Mouse (Mus musculus): ENCODE data around the gene Gfi1b. TPM values are rescaled to one million over a fixed set of nuclear protein-coding genes. Genes with fewer than 3 reads are reported as not detected.

Gene Gfi1b
- polyA plus RNA-seq, 1 experiment from 2014 or later: 52.2 TPM

- no peaks in the 10 kb centered on the region for H3K4me1 ChIP-seq (ENCODE audit: insufficient read depth)
- peaks cover 10% of the 10 kb centered on the region for H3K36me3 ChIP-seq (replicated peaks; ENCODE audit: insufficient read depth, low read length)
- no peak overlapping the region for H3K4me3 ChIP-seq (ENCODE audit: low read depth, low read length)
- 88% methylated on average over 7 of the region's 7 CpGs for WGBS (ENCODE audit: insufficient replicate concordance)
- H3K27ac ChIP-seq (ENCODE audit: low read depth): no peak overlapping the region
- H3K27me3 ChIP-seq (ENCODE audit: insufficient read depth, low read length): no peaks in the 10 kb centered on the region
- no peak for TF ChIP-seq EP300 (IDR thresholded peaks at IDR 0.05; ENCODE audit: low read depth)
- TF ChIP-seq CTCF (IDR thresholded peaks at IDR 0.05; ENCODE audit: low read depth): no peak
- ATAC-seq (no peak), DNase-seq (no peak)
- H3K9ac ChIP-seq (replicated peaks): no peak overlapping the region
- H3K4me2 ChIP-seq (ENCODE audit: low read depth, low read length): no peak overlapping the region
- H3K9me3 ChIP-seq (ENCODE audit: low read length): no peaks in the 10 kb centered on the region
Observed at GRCm38 (mm10) chr2:28653351-28653750, 31.6 kb upstream of the Gfi1b start.

DNA sequence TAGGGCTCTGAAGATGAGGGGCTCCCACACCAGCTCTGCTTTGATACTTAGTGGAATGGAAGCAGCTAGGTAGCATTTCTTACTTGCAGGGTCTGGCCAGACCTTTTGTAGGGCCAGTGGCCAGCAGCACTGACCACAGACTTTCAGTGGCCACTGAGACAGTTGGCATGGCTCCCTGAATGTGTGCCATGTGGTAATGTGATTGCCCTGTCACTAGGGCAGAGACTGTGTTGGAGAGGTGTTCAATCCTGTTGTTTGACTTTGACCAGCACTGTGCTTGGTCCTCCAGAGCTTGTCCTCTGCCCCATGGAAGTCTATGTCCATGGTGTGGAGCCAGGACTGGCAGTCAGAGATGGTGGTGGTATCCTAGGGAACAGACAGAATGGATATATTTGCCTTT lies 28.7 kb upstream of the Gfi1b start:
- DNase-seq (no peak), ATAC-seq (no peak)
- Histone ChIP-seq H3K4me1 (ENCODE audit: insufficient read depth) (no peaks in the 10 kb centered on the region), H3K27ac (ENCODE audit: low read depth) (no peak overlapping the region), H3K4me2 (ENCODE audit: low read depth, low read length) (no peak overlapping the region), H3K9ac (replicated peaks) (no peak overlapping the region), H3K27me3 (ENCODE audit: insufficient read depth, low read length) (no peaks in the 10 kb centered on the region), H3K9me3 (ENCODE audit: low read length) (no peaks in the 10 kb centered on the region), H3K36me3 (replicated peaks; ENCODE audit: insufficient read depth, low read length) (0 out of 2 replicates have a peak, but pooled peaks cover 3% of the 10 kb centered on the region), H3K4me3 (ENCODE audit: low read depth, low read length) (no peak overlapping the region)
- no peak for TF ChIP-seq CTCF (IDR thresholded peaks at IDR 0.05; ENCODE audit: low read depth)
- no peak for TF ChIP-seq EP300 (IDR thresholded peaks at IDR 0.05; ENCODE audit: low read depth)

DNA sequence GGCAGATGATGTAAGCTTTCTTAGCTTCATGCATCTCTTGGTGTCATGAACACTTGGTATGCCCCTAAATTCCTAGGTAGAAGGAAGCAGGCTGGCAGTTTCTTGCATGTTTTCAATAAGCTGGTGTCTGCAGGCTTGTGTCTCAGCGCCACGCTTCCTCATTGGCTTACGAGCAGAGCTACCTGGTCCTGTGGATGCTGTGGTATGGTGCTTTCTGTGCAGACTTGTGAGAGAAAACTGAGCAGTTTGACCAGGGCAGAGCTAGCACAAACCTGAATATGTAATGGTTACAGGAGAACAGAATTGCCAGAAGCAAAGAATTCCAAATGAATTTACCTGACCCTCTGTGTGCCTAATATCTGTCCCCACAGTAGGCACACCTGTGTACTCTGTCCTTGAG lies 21.3 kb upstream of the Gfi1b start:
- 84% methylated on average over 3 of the region's 3 CpGs for WGBS (ENCODE audit: insufficient replicate concordance)
- Histone ChIP-seq H3K4me1 (ENCODE audit: insufficient read depth) (peaks cover 12% of the 10 kb centered on the region), H3K9me3 (ENCODE audit: low read length) (no peaks in the 10 kb centered on the region)

DNA sequence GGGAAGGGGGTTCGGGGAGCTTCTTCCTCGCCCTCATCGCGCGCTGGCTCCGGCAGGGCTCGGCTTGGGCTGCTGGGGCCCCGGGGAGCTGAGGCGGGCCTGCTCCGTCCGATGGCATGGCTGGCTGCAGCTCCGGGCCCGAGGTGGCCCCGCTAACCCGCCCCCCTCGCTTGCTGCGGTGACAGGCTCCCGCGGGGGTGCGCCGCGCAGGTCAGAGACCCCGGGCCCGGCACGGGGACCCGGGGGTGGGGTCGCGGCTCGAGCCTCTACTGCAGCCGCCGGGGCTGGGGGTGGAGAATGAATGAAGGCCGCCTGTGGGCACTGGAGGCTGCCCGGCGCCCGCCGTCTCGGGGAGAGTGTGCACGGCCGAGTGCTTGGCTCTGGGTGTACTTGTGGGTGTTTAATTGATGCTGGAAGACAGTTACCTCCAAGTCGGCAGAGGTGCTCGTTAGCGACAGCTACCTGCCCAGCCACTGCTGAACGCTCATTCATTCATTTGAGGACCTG lies 19.7 kb upstream of the Gfi1b start:
- Histone ChIP-seq H3K4me1 (ENCODE audit: insufficient read depth) (peaks cover 12% of the 10 kb centered on the region), H3K9me3 (ENCODE audit: low read length) (no peaks in the 10 kb centered on the region), H3K4me3 (ENCODE audit: low read depth, low read length) (peak overlapping the region; percentile 100), H3K36me3 (replicated peaks; ENCODE audit: insufficient read depth, low read length) (no peaks in the 10 kb centered on the region), H3K27ac (ENCODE audit: low read depth) (peak overlapping the region; percentile 94), H3K4me2 (ENCODE audit: low read depth, low read length) (peak overlapping the region; percentile 98), H3K9ac (replicated peaks) (peak overlapping the region; percentile 97), H3K27me3 (ENCODE audit: insufficient read depth, low read length) (no peaks in the 10 kb centered on the region)
- under 1% methylated on average over 38 of the region's 43 CpGs for WGBS (ENCODE audit: insufficient replicate concordance)
- DNase-seq: peak; percentile 53
- peak; percentile 50 for ATAC-seq
- no peak for TF ChIP-seq EP300 (IDR thresholded peaks at IDR 0.05; ENCODE audit: low read depth)
- no peak; the same call in 1 of the 2 replicates for TF ChIP-seq CTCF (IDR thresholded peaks at IDR 0.05; ENCODE audit: low read depth)

More for the DNA sequence above, 21.3 kb upstream of the Gfi1b start:
- no peak for ATAC-seq
- no peak overlapping the region for H3K9ac ChIP-seq (replicated peaks)
- no peaks in the 10 kb centered on the region for H3K36me3 ChIP-seq (replicated peaks; ENCODE audit: insufficient read depth, low read length)
- TF ChIP-seq EP300 (IDR thresholded peaks at IDR 0.05; ENCODE audit: low read depth) (no peak), CTCF (IDR thresholded peaks at IDR 0.05; ENCODE audit: low read depth) (no peak)
- H3K27me3 ChIP-seq (ENCODE audit: insufficient read depth, low read length): no peaks in the 10 kb centered on the region
- no peak overlapping the region for H3K27ac ChIP-seq (ENCODE audit: low read depth)
- DNase-seq: no peak
- no peak overlapping the region for H3K4me3 ChIP-seq (ENCODE audit: low read depth, low read length)
- H3K4me2 ChIP-seq (ENCODE audit: low read depth, low read length): no peak overlapping the region

- DNase-seq (peak; percentile 99), ATAC-seq (peak; percentile 97)
- H3K9ac ChIP-seq (replicated peaks): peak within 1 kb of the TSS; percentile 97
- WGBS (ENCODE audit: insufficient replicate concordance): 3% methylated on average over 37 of the region's 47 CpGs
- H3K4me3 ChIP-seq (ENCODE audit: low read depth, low read length): peak within 1 kb of the TSS; percentile 100
- peak within 1 kb of the TSS; percentile 94 for H3K27ac ChIP-seq (ENCODE audit: low read depth)
- no peaks in the 10 kb centered on the region for H3K36me3 ChIP-seq (replicated peaks; ENCODE audit: insufficient read depth, low read length)
- TF ChIP-seq CTCF (IDR thresholded peaks at IDR 0.05; ENCODE audit: low read depth) (peak; percentile 28), EP300 (IDR thresholded peaks at IDR 0.05; ENCODE audit: low read depth) (peak; percentile 91)
- no peaks in the 10 kb centered on the region for H3K27me3 ChIP-seq (ENCODE audit: insufficient read depth, low read length)
- H3K4me1 ChIP-seq (ENCODE audit: insufficient read depth): peaks cover 12% of the 10 kb centered on the region
- peak within 1 kb of the TSS; percentile 98 for H3K4me2 ChIP-seq (ENCODE audit: low read depth, low read length)
- no peaks in the 10 kb centered on the region for H3K9me3 ChIP-seq (ENCODE audit: low read length)
Observed at GRCm38 (mm10) chr2:28640461-28641424, 19.0 kb upstream of the Gfi1b start, which contains the start of gene Tsc1. TSS of gene Tsc1 (plus strand) at chr2:28641228.

- 62% methylated on average over 7 of the region's 7 CpGs for WGBS (ENCODE audit: insufficient replicate concordance)
- no peak overlapping the region for H3K27ac ChIP-seq (ENCODE audit: low read depth)
- H3K36me3 ChIP-seq (replicated peaks; ENCODE audit: insufficient read depth, low read length): no peaks in the 10 kb centered on the region
- no peaks in the 10 kb centered on the region for H3K27me3 ChIP-seq (ENCODE audit: insufficient read depth, low read length)
- TF ChIP-seq EP300 (IDR thresholded peaks at IDR 0.05; ENCODE audit: low read depth) (no peak), CTCF (IDR thresholded peaks at IDR 0.05; ENCODE audit: low read depth) (peak; percentile 57)
- ATAC-seq (no peak), DNase-seq (peak; percentile 58)
- peaks cover 12% of the 10 kb centered on the region for H3K4me1 ChIP-seq (ENCODE audit: insufficient read depth)
- no peak overlapping the region for H3K4me2 ChIP-seq (ENCODE audit: low read depth, low read length)
- H3K4me3 ChIP-seq (ENCODE audit: low read depth, low read length): no peak overlapping the region
- H3K9ac ChIP-seq (replicated peaks): no peak overlapping the region
- H3K9me3 ChIP-seq (ENCODE audit: low read length): no peaks in the 10 kb centered on the region
Observed at GRCm38 (mm10) chr2:28639794-28640193, 18.0 kb upstream of the Gfi1b start.
